Mouse (Mus musculus) frontal cortex, postnatal 36 days (tissue): ENCODE results near the gene Foxp1.

Experiments used
- DNase-seq, 2 experiments: peaks; one replicate each; pipeline ENCODE4 v3.0.0; 2022; ENCODE audit warnings: low spot score in 2 of 2

Foxp1 gene

DNA sequence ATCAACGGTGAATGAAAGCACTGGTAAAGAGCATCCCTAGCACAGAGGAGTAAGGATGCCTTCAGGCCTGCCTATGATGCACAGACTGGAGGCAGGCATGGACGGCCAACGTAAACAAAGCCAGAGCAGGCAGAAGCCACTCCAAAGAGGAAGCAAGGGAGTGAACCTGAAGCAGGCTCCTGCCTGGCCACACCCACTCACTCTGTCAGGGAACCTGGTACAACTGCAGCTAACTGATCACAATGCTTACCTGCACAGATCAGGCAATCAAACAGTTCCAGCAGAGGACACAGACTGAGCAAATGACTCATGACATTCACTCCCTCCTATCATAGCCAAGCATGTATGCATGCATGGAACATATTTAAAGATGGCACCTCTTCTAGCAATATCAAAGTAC, 237.5 kb downstream of the Foxp1 start:
- DNase-seq: no peak

GRCm38 (mm10) chr6:99284019-99284418, 238.5 kb downstream of the Foxp1 start:
- no peak for DNase-seq

DNA sequence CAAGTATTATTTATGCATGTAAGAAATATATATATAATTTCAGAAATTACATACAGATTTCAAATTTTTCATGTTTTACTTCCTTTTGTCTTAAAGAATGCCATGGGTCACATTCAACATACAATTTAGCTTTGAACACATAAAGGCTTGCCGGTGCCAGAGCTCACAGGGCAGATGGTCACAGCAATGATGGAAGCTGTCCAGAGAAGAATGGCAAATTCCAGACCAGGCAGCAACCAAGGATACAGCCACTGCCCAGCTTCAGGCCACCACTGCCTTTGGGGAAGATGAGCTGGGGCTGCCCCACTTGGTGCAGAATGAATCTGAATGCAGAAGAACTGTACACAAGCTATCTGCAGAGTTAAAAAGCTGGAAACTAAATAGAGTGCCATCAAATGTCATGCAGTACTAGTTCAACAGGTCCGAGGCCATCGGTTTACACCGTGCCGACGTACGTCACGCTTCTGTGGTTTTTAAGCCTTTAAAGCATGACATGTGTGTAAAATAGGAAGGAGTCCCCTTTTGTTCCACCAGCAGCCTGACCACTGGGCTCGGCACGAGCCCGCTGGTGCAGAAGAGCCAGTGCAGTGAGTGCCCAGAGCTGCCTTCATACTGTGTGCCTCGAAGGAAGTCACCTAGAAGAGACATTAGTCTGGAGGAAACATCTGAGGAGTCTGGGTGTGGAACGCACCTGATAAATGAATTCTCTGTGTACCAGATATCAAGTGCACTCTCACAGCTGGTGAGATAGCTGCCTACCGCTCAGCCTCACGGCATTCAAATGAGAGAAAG, 239.5 kb downstream of the Foxp1 start:
- no peak for DNase-seq

DNA sequence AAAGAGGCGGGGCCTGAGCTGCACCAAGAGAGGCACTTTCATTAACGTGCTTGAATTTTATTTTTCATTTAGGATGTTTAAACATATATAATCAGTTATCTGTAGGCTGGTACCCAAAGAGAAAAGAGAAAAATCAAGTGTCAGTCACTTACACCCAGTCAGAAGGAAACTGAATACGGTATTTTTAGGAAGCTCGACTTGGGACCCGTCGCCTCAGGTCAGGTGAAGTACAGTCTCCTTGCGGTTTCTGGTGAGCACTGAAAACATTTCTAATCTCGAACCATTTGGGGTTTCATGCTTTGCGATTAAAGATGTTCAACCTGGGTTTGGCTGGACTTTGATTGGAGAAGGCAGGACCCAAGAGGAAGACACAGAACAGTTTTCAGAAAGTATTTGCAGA, 241.1 kb downstream of the Foxp1 start:
- no peak for DNase-seq

DNA sequence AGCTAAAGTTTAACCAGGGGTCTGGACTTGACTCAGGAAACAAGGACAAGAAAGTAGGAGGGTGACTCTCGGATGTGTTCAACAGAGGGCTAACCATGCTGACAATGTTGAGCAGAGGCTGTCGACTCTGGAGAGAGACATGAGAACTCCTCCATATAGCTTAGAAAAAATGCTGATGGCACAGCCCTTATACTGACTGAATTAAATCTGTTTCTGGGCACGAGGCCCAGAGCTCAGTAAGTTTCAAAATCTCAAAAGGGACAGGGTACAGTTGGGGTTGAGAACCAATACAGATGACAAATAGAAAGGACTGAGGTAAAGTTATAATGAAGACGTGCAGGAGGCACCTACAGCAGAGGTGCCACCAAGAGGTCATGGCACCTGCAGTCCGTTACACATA, 241.9 kb downstream of the Foxp1 start:
- DNase-seq: peak in 1 of 2 experiments; percentile 17

GRCm38 (mm10) chr6:99277251-99277650, 245.3 kb downstream of the Foxp1 start:
- DNase-seq: no peak

DNA sequence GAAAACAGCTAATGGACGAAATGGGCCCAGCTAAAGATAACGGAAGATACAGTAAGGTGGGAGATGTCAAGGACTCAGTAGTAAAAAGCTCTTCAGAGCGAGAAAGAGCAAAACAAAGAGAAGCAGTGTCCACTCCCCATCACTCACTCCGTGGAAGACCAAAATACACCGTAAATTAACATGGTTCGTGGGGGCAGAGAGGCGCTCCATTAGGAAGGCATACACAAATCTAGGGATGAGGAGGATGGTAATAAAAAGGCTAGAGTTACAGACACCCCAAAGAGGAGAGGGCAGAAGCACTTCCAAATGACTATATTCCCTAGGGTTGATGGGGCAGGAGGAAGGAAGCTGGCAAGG, 246.2 kb downstream of the Foxp1 start:
- DNase-seq: no peak

GRCm38 (mm10) chr6:99275381-99276296, 246.9 kb downstream of the Foxp1 start:
- no peak for DNase-seq

- DNase-seq: no peak
Observed at GRCm38 (mm10) chr6:99274667-99275066, 247.9 kb downstream of the Foxp1 start.

- DNase-seq: no peak
Observed at GRCm38 (mm10) chr6:99274222-99274621, 248.3 kb downstream of the Foxp1 start.

DNA sequence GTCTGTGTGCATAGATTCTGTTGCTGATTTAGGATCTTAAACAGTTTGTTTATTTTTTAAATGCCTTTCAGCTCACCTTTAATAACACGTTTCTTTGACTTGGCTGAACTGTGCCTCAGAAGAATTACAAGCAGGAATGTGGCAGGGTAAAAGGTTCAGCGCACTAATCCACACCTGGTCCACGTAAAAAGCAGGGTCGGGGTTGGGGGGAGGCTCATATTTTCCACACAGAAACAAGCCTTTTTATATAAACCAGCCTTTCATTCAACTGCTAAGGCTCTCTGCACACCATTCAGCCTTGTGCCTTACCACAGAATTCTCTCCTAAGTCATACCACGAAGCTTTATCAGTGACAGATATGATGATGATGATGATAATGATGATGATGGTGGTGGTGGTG, 249.3 kb downstream of the Foxp1 start:
- no peak for DNase-seq

DNA sequence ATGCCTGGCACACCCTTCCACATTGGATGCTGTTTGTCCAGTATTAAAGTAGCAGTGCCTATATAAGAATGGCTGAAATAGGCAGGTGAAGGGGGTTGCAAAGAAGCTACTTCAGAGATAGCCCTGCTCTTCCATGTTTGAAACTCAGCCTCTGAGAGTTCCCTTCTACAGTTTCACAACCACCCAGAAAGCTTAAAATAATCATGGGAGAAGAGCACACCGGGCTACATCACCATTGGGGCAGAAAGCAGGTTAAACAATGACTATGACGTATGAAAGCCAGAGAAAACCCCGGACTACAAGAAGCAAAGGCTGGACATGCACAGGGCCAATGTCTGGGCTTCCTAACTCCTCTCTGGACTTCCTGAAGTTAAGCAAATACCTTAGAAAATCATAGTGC, 250.3 kb downstream of the Foxp1 start:
- no peak for DNase-seq

GRCm38 (mm10) chr6:99271741-99272140, 250.8 kb downstream of the Foxp1 start:
- no peak for DNase-seq

DNA sequence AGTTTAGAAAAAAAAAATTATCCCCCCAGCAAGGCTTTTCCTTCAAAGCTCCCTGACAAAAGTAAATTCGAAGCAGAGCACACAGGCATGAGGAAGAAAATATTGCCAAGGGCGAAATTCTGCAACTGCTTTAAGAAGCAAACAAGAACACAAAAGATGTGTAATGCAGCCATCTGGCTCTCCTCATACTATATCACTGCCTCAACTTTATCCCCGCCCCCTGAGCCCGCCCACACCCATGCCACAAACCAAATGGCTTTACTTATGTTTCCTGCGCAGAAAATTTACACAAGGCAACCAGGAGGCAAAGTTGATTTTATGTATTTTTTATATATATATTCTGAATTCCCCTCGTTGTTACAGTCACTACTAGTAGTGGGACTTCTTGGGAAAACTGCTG, 252.6 kb downstream of the Foxp1 start:
- peak; percentile 24 to 26 for DNase-seq

DNA sequence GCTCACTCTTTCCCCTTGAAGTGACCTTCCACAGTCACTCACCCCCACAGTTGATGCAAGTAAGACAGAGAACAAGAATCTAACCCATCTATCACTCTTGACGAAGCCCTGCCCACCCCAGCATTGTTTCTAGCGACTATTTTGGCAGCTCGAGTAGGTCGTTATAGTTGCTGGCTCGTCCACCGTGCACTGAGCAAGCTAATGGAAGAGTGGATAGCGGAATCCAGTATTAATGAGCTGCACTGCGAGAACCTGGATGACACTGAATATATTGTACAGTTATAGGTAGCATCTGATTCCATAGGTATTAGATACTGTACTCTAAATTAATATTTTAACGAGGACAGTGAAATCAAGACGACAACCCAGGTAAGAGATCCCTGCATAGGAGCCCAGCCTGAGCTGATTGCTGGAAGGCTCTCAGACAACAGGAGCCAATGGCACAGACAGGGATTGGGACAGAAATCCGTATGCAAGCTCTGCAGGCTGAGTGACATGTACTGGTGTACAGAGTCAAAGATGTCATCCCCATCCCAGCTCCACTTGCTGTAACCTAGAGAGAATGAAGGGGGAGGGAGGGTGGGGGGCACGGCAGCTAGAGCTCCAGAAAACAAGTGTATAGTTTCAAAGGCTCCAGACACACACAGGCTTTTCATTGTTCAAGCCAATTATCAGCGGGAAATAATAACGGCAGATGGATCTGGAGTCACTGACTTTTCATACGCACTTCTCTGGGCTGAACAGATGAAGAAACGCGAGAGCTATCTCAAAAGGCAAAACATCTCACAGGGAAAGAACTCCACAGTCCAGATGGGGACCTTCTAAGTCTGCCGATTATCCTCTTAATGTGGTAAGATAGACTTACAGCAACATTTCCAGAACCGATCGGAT, 254.1 kb downstream of the Foxp1 start:
- no peak for DNase-seq

DNA sequence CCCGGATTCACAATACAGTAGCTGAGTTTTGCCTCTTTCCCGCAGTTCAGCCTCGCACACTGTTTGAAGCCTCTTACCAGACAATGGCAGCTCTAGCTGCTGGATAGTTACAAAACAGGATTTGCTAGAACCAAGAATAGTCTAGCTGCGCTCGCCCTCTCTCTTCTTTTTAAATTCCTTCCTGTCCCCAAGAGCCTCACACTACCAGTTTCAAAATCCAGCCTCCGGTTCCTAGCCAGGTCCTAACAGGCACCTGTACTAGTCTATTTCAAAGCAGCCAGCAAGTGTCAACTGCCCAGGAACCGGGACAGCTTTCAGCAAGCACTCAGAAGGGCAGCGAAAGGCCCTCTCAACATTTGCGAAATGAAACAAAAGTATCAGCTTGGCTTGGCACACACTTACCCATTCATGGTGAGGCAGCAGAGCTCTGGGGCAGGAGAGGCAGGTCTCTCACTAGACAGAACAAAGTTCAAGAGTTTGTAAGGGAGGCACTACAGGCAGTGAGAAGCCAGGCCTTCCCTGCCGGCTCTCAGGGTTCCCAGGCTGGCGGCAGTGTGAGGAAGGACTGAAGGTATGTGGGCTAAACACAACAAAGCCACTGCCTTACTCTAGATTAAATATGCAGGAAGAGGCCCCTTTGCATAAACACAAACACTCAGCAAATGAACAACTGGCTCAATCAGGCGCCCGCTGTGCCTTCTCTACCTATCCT, 256.4 kb downstream of the Foxp1 start:
- peak; percentile 42 to 51 for DNase-seq

DNA sequence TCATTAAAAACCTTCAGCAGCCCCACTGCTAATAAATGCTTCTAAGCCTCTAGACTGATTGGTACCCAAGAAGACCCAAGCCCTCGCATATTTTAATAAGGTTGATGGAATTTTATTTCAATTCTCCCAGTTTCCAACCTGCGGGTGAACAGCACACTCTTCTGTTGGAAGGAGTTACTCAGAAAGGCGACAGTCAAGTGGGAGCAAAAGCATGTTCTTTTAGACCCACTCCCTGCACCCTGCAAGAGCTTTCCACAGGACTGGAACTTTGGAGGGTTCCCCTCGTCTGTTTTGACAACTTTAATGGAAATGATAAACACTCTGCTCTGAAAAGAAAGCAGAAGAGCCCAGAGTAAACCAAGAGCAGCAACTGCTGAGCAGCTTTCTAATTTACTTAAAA, 257.3 kb downstream of the Foxp1 start:
- no peak for DNase-seq

GRCm38 (mm10) chr6:99264192-99265093, 258.1 kb downstream of the Foxp1 start:
- no peak for DNase-seq

GRCm38 (mm10) chr6:99263886-99264185, 258.7 kb downstream of the Foxp1 start:
- DNase-seq: no peak

- no peak for DNase-seq
Observed at GRCm38 (mm10) chr6:99263061-99263885, 259.2 kb downstream of the Foxp1 start.
